In the genomic region with DNA sequence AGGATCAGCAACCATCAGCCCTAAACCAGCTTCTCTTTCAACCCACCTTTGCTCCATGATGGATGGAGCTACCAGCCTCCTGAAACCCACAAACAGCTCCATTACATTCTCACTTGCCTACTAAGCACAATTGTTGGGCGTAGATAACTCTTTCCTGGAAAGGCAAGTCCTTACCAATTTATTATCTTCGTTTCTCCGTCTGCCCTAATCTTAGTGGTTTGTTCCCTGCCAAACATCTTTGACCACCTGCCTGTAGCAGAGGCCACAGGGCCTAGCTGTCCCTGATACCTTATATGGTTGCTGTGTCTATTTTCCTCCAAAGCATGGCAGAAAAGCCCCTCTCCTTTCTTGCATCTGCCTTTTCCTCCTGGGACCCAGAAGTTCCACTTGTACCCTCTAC, we compare ENCODE assay signal across 28 mouse cellular contexts. TPM values are rescaled to one million over a fixed set of nuclear protein-coding genes. Genes with fewer than 3 reads are reported as not detected.
DNase-seq lines count a peak whose midpoint lies in the region; ATAC-seq and TF ChIP-seq lines count a peak whose summit lies in the region.
"Had no signal": no experiment of that assay in that cellular context is flagged by ENCODE, and none has a peak within 500 bp of the region (broad histone marks: within the 10 kb centered on the region; RNA-seq: fewer than 3 reads in every experiment).

No protein-coding gene starts in this region.

- DNase-seq in heart, adult 11 months = peak; percentile 71
- no peak for DNase-seq in heart, postnatal 4 days
- peak; percentile 58 for DNase-seq in c-Kit-positive CD71-positive TER-119-positive erythroid progenitor cells, embryonic 14.5 days (ENCODE audit: low spot score)
- DNase-seq in liver, embryonic 13.5 days = peak; percentile 36
- DNase-seq in liver, postnatal 0 days = no peak
- DNase-seq in right cerebral cortex, adult 18-20 months = no peak
- DNase-seq in retina, embryonic 14.5 days (ENCODE audit: low spot score) = no peak
- DNase-seq in thymus, postnatal 0 days (ENCODE audit: low spot score) = no peak
- DNase-seq: adrenal gland, adult 2 months; adrenal gland, postnatal 25 days; B cell, adult 2 months; cerebellum, adult 11-12 months; cerebellum, adult 9-10 months; cerebellum, postnatal 36 days; forebrain, postnatal 0 days; gastrocnemius, postnatal 14 days had no signal

- peaks cover 37% of the 10 kb centered on the region for H3K4me1 ChIP-seq in liver, embryonic 13.5 days (replicated peaks)
- H3K4me1 ChIP-seq in liver, postnatal 0 days (ENCODE audit: insufficient read depth) = no peaks in the 10 kb centered on the region
- H3K4me1 ChIP-seq: forebrain, embryonic 13.5 days; heart, embryonic 12.5 days had no signal

- TF ChIP-seq EP300 in liver, postnatal 0 days (IDR thresholded peaks at IDR 0.05; ENCODE audit: low read depth) = peak; percentile 71

- no peak for TF ChIP-seq CTCF in liver, postnatal 0 days (IDR thresholded peaks at IDR 0.05; ENCODE audit: low read depth)

- H3K4me2 ChIP-seq in liver, embryonic 13.5 days = peak overlapping the region; percentile 27
- H3K4me2 ChIP-seq in liver, postnatal 0 days (ENCODE audit: low read depth, low read length) = no peak overlapping the region
- H3K4me2 ChIP-seq: forebrain, embryonic 13.5 days; heart, embryonic 12.5 days; hindbrain, embryonic 12.5 days had no signal

- H3K27ac ChIP-seq in liver, embryonic 13.5 days = peak overlapping the region; percentile 69
- H3K27ac ChIP-seq in liver, postnatal 0 days (ENCODE audit: low read depth) = no peak overlapping the region
- H3K27ac ChIP-seq: embryonic facial prominence, embryonic 10.5 days; forebrain, embryonic 13.5 days; hindbrain, embryonic 12.5 days had no signal

- 0 out of 2 replicates have a peak overlapping the region, but pooled peaks have one; percentile 8 for H3K9ac ChIP-seq in liver, embryonic 13.5 days
- no peak overlapping the region for H3K9ac ChIP-seq in liver, postnatal 0 days (replicated peaks)
- H3K9ac ChIP-seq: forebrain, embryonic 13.5 days; forebrain, postnatal 0 days; heart, embryonic 12.5 days; hindbrain, embryonic 12.5 days had no signal

- 11% methylated on average over 3 of the region's 3 CpGs for WGBS in liver, embryonic 13.5 days (ENCODE audit: insufficient replicate concordance)
- 63% methylated on average over 3 of the region's 3 CpGs for WGBS in liver, postnatal 0 days (ENCODE audit: insufficient replicate concordance)

- no peaks in the 10 kb centered on the region for H3K9me3 ChIP-seq in liver, embryonic 13.5 days (replicated peaks)
- H3K9me3 ChIP-seq in liver, postnatal 0 days (ENCODE audit: low read length) = no peaks in the 10 kb centered on the region
- H3K9me3 ChIP-seq: embryonic facial prominence, embryonic 10.5 days; forebrain, embryonic 13.5 days; G1E; heart, embryonic 12.5 days; hindbrain, embryonic 12.5 days had no signal

- no peak overlapping the region for H3K4me3 ChIP-seq in liver, embryonic 13.5 days (replicated peaks)
- no peak overlapping the region for H3K4me3 ChIP-seq in liver, postnatal 0 days (ENCODE audit: low read depth, low read length)
- H3K4me3 ChIP-seq: embryonic facial prominence, embryonic 10.5 days; forebrain, embryonic 13.5 days; heart, embryonic 12.5 days; hindbrain, embryonic 12.5 days had no signal

- peak; percentile 92 for ATAC-seq in liver, embryonic 13.5 days (ENCODE audit: low read depth)
- peak; percentile 58 for ATAC-seq in liver, postnatal 0 days
- ATAC-seq: CD4-positive, CD25-positive, alpha-beta regulatory T cell, adult 4 months; forebrain, embryonic 13.5 days; forebrain, postnatal 0 days had no signal

- no peaks in the 10 kb centered on the region for H3K36me3 ChIP-seq in liver, embryonic 13.5 days
- H3K36me3 ChIP-seq in liver, postnatal 0 days (replicated peaks; ENCODE audit: insufficient read depth, low read length) = no peaks in the 10 kb centered on the region
- H3K36me3 ChIP-seq: embryonic facial prominence, embryonic 10.5 days; G1E; heart, embryonic 12.5 days; hindbrain, embryonic 12.5 days had no signal

- H3K27me3 ChIP-seq in liver, embryonic 13.5 days = no peaks in the 10 kb centered on the region
- 0 out of 2 replicates have a peak, but pooled peaks cover under 1% of the 10 kb centered on the region for H3K27me3 ChIP-seq in liver, postnatal 0 days (ENCODE audit: insufficient read depth, low read length)
- H3K27me3 ChIP-seq: forebrain, embryonic 13.5 days; heart, embryonic 12.5 days; hindbrain, embryonic 12.5 days had no signal

RNA-seq across cellular contexts. Expression of gene Gm13539, which starts 7.0 kb away (rescaled TPM):
- not detected for total RNA-seq in heart, postnatal 4 days (2021)
- not detected in 2 replicates for polyA plus RNA-seq in liver, embryonic 13.5 days (2015; fragmentation: Nextera tagmentation; extraction: Ambion mirVana)
- not detected in 2 replicates for polyA plus RNA-seq in liver, postnatal 0 days (2015; fragmentation: Nextera tagmentation; extraction: Ambion mirVana)
- polyA plus RNA-seq in thymus, postnatal 0 days (2015; fragmentation: Nextera tagmentation; extraction: Ambion mirVana) = 2.3 and 2.6 TPM in 2 replicates
- total RNA-seq: adrenal gland, adult 2 months; adrenal gland, postnatal 25 days; forebrain, postnatal 0 days; G1E; gastrocnemius, adult 18-20 months; gastrocnemius, postnatal 14 days; heart, adult 8-10 months; heart, postnatal 25 days had no signal
- polyA plus RNA-seq: adrenal gland, adult 2 months; CD4-positive, CD25-positive, alpha-beta regulatory T cell, adult 4 months; embryonic facial prominence, embryonic 10.5 days; embryonic facial prominence, embryonic 14.5 days; forebrain, embryonic 13.5 days; forebrain, postnatal 0 days; G1E; gonadal fat pad, adult 2 months; heart, embryonic 12.5 days; hindbrain, embryonic 12.5 days had no signal

RNA-seq across cellular contexts. Expression of gene Lcn11, which starts 12.3 kb away (rescaled TPM):
- total RNA-seq in heart, postnatal 4 days (2021) = not detected
- not detected in 2 replicates for polyA plus RNA-seq in liver, embryonic 13.5 days (2015; fragmentation: Nextera tagmentation; extraction: Ambion mirVana)
- polyA plus RNA-seq in liver, postnatal 0 days (2015; fragmentation: Nextera tagmentation; extraction: Ambion mirVana) = not detected in 2 replicates
- 0.89 and 1.1 TPM in 2 replicates for polyA plus RNA-seq in thymus, postnatal 0 days (2015; fragmentation: Nextera tagmentation; extraction: Ambion mirVana)
- total RNA-seq: adrenal gland, adult 2 months; adrenal gland, postnatal 25 days; forebrain, postnatal 0 days; G1E; gastrocnemius, adult 18-20 months; gastrocnemius, postnatal 14 days; heart, adult 8-10 months; heart, postnatal 25 days had no signal
- polyA plus RNA-seq: adrenal gland, adult 2 months; CD4-positive, CD25-positive, alpha-beta regulatory T cell, adult 4 months; embryonic facial prominence, embryonic 10.5 days; embryonic facial prominence, embryonic 14.5 days; forebrain, embryonic 13.5 days; forebrain, postnatal 0 days; G1E; heart, embryonic 12.5 days; heart, embryonic 16.5 days; hindbrain, embryonic 12.5 days had no signal

RNA-seq across cellular contexts. Expression of gene Lcn3, which starts 23.7 kb away (rescaled TPM):
- not detected for total RNA-seq in heart, postnatal 4 days (2021)
- polyA plus RNA-seq in liver, embryonic 13.5 days (2015; fragmentation: Nextera tagmentation; extraction: Ambion mirVana) = not detected in 2 replicates
- polyA plus RNA-seq in liver, postnatal 0 days (2015; fragmentation: Nextera tagmentation; extraction: Ambion mirVana) = not detected in 2 replicates
- polyA plus RNA-seq in thymus, postnatal 0 days (2015; fragmentation: Nextera tagmentation; extraction: Ambion mirVana) = 0.45 and 0.56 TPM in 2 replicates
- total RNA-seq: adrenal gland, adult 2 months; adrenal gland, postnatal 25 days; forebrain, postnatal 0 days; G1E; gastrocnemius, adult 18-20 months; gastrocnemius, postnatal 14 days; heart, adult 8-10 months; heart, postnatal 25 days had no signal
- polyA plus RNA-seq: adrenal gland, adult 2 months; CD4-positive, CD25-positive, alpha-beta regulatory T cell, adult 4 months; embryonic facial prominence, embryonic 10.5 days; embryonic facial prominence, embryonic 14.5 days; forebrain, embryonic 13.5 days; forebrain, postnatal 0 days; G1E; gonadal fat pad, adult 2 months; heart, embryonic 12.5 days; heart, embryonic 16.5 days; hindbrain, embryonic 12.5 days had no signal

RNA-seq across cellular contexts. Expression of gene Glt6d1, which starts 26.6 kb away (rescaled TPM):
- not detected for total RNA-seq in heart, postnatal 4 days (2021)
- polyA plus RNA-seq in liver, embryonic 13.5 days (2015; fragmentation: Nextera tagmentation; extraction: Ambion mirVana) = not detected in 2 replicates
- polyA plus RNA-seq in liver, postnatal 0 days (2015; fragmentation: Nextera tagmentation; extraction: Ambion mirVana) = not detected in 2 replicates
- polyA plus RNA-seq in thymus, postnatal 0 days (2015; fragmentation: Nextera tagmentation; extraction: Ambion mirVana) = not detected in 2 replicates
- total RNA-seq: adrenal gland, adult 2 months; adrenal gland, postnatal 25 days; forebrain, postnatal 0 days; G1E; gastrocnemius, adult 18-20 months; gastrocnemius, postnatal 14 days; heart, adult 8-10 months; heart, postnatal 25 days had no signal
- polyA plus RNA-seq: adrenal gland, adult 2 months; CD4-positive, CD25-positive, alpha-beta regulatory T cell, adult 4 months; embryonic facial prominence, embryonic 10.5 days; embryonic facial prominence, embryonic 14.5 days; forebrain, embryonic 13.5 days; forebrain, postnatal 0 days; G1E; heart, embryonic 12.5 days; heart, embryonic 16.5 days; hindbrain, embryonic 12.5 days had no signal

RNA-seq across cellular contexts. Expression of gene Lcn9, which starts 33.9 kb away (rescaled TPM):
- total RNA-seq in heart, postnatal 4 days (2021) = not detected
- polyA plus RNA-seq in liver, embryonic 13.5 days (2015; fragmentation: Nextera tagmentation; extraction: Ambion mirVana) = not detected in 2 replicates
- polyA plus RNA-seq in liver, postnatal 0 days (2015; fragmentation: Nextera tagmentation; extraction: Ambion mirVana) = not detected in 2 replicates
- polyA plus RNA-seq in thymus, postnatal 0 days (2015; fragmentation: Nextera tagmentation; extraction: Ambion mirVana) = 0.17 TPM in 1 of 2 replicates, not detected in the other
- total RNA-seq: adrenal gland, adult 2 months; adrenal gland, postnatal 25 days; forebrain, postnatal 0 days; G1E; gastrocnemius, adult 18-20 months; gastrocnemius, postnatal 14 days; heart, adult 8-10 months; heart, postnatal 25 days had no signal
- polyA plus RNA-seq: adrenal gland, adult 2 months; CD4-positive, CD25-positive, alpha-beta regulatory T cell, adult 4 months; embryonic facial prominence, embryonic 10.5 days; embryonic facial prominence, embryonic 14.5 days; forebrain, embryonic 13.5 days; forebrain, postnatal 0 days; G1E; heart, embryonic 12.5 days; heart, embryonic 16.5 days; hindbrain, embryonic 12.5 days had no signal

Comparison
In these comparisons a context has a peak if more than half of its experiments do, and no peak if none do; other contexts are left out.
1. DNase-seq: peak in heart, adult 11 months (single experiment), c-Kit-positive CD71-positive TER-119-positive erythroid progenitor cells, embryonic 14.5 days (single experiment) and liver, embryonic 13.5 days (single experiment); none in heart, postnatal 4 days (single experiment), liver, postnatal 0 days (single experiment), right cerebral cortex, adult 18-20 months (single experiment), retina, embryonic 14.5 days (single experiment) and thymus, postnatal 0 days (single experiment).